Comparison of ENCODE assay signal across 16 mouse cellular contexts in genomic region chr1:161444858-161445257, GRCm38 (mm10). TPM values are rescaled to one million over a fixed set of nuclear protein-coding genes. Genes with fewer than 3 reads are reported as not detected.
A peak's percentile ranks its signal among the peaks of the same experiment; 100 is the strongest.
DNase-seq lines count a peak whose midpoint lies in the region; ATAC-seq and TF ChIP-seq lines count a peak whose summit lies in the region.
"Had no signal": no experiment of that assay in that cellular context is flagged by ENCODE, and none has a peak within 500 bp of the region (broad histone marks: within the 10 kb centered on the region; RNA-seq: fewer than 3 reads in every experiment).

No protein-coding gene starts in this region.

- WGBS in embryonic facial prominence, embryonic 10.5 days = 72% methylated on average over 7 of the region's 7 CpGs
- 72% methylated on average over 7 of the region's 7 CpGs for WGBS in kidney, embryonic 14.5 days
- WGBS in heart, embryonic 12.5 days = 79% methylated on average over 7 of the region's 7 CpGs
- WGBS in cerebellum, adult 2 months = 69% methylated on average over 7 of the region's 7 CpGs

- H3K9ac ChIP-seq in ES-Bruce4 (ENCODE audit: low read depth, poor library complexity, severe bottlenecking) = no peak overlapping the region
- H3K9ac ChIP-seq in kidney, embryonic 14.5 days (ENCODE audit: low read depth, low read length) = no peak overlapping the region
- no peak overlapping the region for H3K9ac ChIP-seq in heart, embryonic 12.5 days
- H3K9ac ChIP-seq: hindbrain, embryonic 15.5 days had no signal

- H3K9me3 ChIP-seq in ES-Bruce4 (replicated peaks; ENCODE audit: control insufficient read depth, insufficient read depth, low read length, poor library complexity, severe bottlenecking) = no peaks in the 10 kb centered on the region
- H3K9me3 ChIP-seq in embryonic facial prominence, embryonic 10.5 days = no peaks in the 10 kb centered on the region
- no peaks in the 10 kb centered on the region for H3K9me3 ChIP-seq in kidney, embryonic 14.5 days (ENCODE audit: control insufficient read depth, low read length)
- H3K9me3 ChIP-seq in heart, embryonic 12.5 days (replicated peaks) = no peaks in the 10 kb centered on the region
- H3K9me3 ChIP-seq: forebrain, embryonic 10.5 days; hindbrain, embryonic 15.5 days had no signal

- peaks cover 8% of the 10 kb centered on the region for H3K4me1 ChIP-seq in ES-Bruce4 (ENCODE audit: control insufficient read depth, insufficient read depth, low read length)
- H3K4me1 ChIP-seq in embryonic facial prominence, embryonic 10.5 days = peaks cover 12% of the 10 kb centered on the region
- H3K4me1 ChIP-seq in kidney, embryonic 14.5 days (ENCODE audit: control insufficient read depth, insufficient read depth, low read length) = no peaks in the 10 kb centered on the region
- no peaks in the 10 kb centered on the region for H3K4me1 ChIP-seq in heart, embryonic 12.5 days (replicated peaks)
- H3K4me1 ChIP-seq in cerebellum, adult 2 months (ENCODE audit: control insufficient read depth, insufficient read depth, low read length) = no peaks in the 10 kb centered on the region
- H3K4me1 ChIP-seq: hindbrain, embryonic 15.5 days had no signal

- no peaks in the 10 kb centered on the region for H3K36me3 ChIP-seq in ES-Bruce4 (ENCODE audit: control insufficient read depth, insufficient read depth, low read length, poor library complexity, severe bottlenecking)
- H3K36me3 ChIP-seq in embryonic facial prominence, embryonic 10.5 days (replicated peaks) = no peaks in the 10 kb centered on the region
- H3K36me3 ChIP-seq in kidney, embryonic 14.5 days (ENCODE audit: control insufficient read depth, insufficient read depth, low read length) = no peaks in the 10 kb centered on the region
- H3K36me3 ChIP-seq in heart, embryonic 12.5 days = no peaks in the 10 kb centered on the region
- H3K36me3 ChIP-seq: forebrain, embryonic 10.5 days; hindbrain, embryonic 15.5 days had no signal

- no peaks in the 10 kb centered on the region for H3K27me3 ChIP-seq in ES-Bruce4 (ENCODE audit: control insufficient read depth, insufficient read depth, low read length, poor library complexity, severe bottlenecking)
- no peaks in the 10 kb centered on the region for H3K27me3 ChIP-seq in embryonic facial prominence, embryonic 10.5 days (replicated peaks; ENCODE audit: low read depth, poor library complexity, severe bottlenecking)
- H3K27me3 ChIP-seq in kidney, embryonic 14.5 days (ENCODE audit: control insufficient read depth, insufficient read depth, low read length) = no peaks in the 10 kb centered on the region
- no peaks in the 10 kb centered on the region for H3K27me3 ChIP-seq in heart, embryonic 12.5 days (replicated peaks)
- H3K27me3 ChIP-seq in cerebellum, adult 2 months (ENCODE audit: control insufficient read depth, insufficient read depth, low read length) = no peaks in the 10 kb centered on the region
- H3K27me3 ChIP-seq: CH12.LX; hindbrain, embryonic 15.5 days had no signal

- no peak overlapping the region for H3K4me3 ChIP-seq in ES-Bruce4 (ENCODE audit: low read depth, low read length)
- no peak overlapping the region for H3K4me3 ChIP-seq in embryonic facial prominence, embryonic 10.5 days
- no peak overlapping the region for H3K4me3 ChIP-seq in kidney, embryonic 14.5 days (ENCODE audit: low read length)
- no peak overlapping the region for H3K4me3 ChIP-seq in heart, embryonic 12.5 days
- no peak overlapping the region for H3K4me3 ChIP-seq in cerebellum, adult 2 months (replicated peaks; ENCODE audit: insufficient read depth, low read depth, low read length)
- H3K4me3 ChIP-seq: forebrain, embryonic 10.5 days; hindbrain, embryonic 15.5 days had no signal

- no peak for TF ChIP-seq POLR2A in ES-Bruce4 (IDR thresholded peaks at IDR 0.05; ENCODE audit: insufficient read depth, low read length)
- TF ChIP-seq POLR2A in cerebellum, adult 2 months (IDR thresholded peaks at IDR 0.05; ENCODE audit: borderline replicate concordance, insufficient read depth, low read length) = no peak

- H3K4me2 ChIP-seq in kidney, embryonic 14.5 days (replicated peaks; ENCODE audit: low read depth, low read length) = no peak overlapping the region
- no peak overlapping the region for H3K4me2 ChIP-seq in heart, embryonic 12.5 days
- H3K4me2 ChIP-seq: hindbrain, embryonic 15.5 days had no signal

- TF ChIP-seq CTCF in ES-Bruce4 (IDR thresholded peaks at IDR 0.05; ENCODE audit: low read depth, low read length) = no peak
- no peak for TF ChIP-seq CTCF in cerebellum, adult 2 months (IDR thresholded peaks at IDR 0.05; ENCODE audit: borderline replicate concordance, insufficient read depth, low read depth, low read length)

- peak; percentile 54 for DNase-seq in embryonic facial prominence, embryonic 10.5 days (ENCODE audit: low spot score)
- peak; percentile 22 for DNase-seq in lung, postnatal 10 days
- no peak for DNase-seq in adrenal gland, postnatal 10 days
- no peak for DNase-seq in heart, postnatal 10 days
- DNase-seq in cerebellum, adult 2 months = no peak

- peak overlapping the region; percentile 58; the same call in 1 of the 2 replicates for H3K27ac ChIP-seq in ES-Bruce4 (ENCODE audit: insufficient read depth, low read length)
- H3K27ac ChIP-seq in embryonic facial prominence, embryonic 10.5 days (replicated peaks) = no peak overlapping the region
- H3K27ac ChIP-seq in kidney, embryonic 14.5 days (ENCODE audit: low read depth, low read length) = peak overlapping the region; percentile 44
- no peak overlapping the region for H3K27ac ChIP-seq in heart, embryonic 12.5 days (ENCODE audit: poor library complexity, severe bottlenecking)
- no peak overlapping the region for H3K27ac ChIP-seq in cerebellum, adult 2 months (ENCODE audit: insufficient read depth, low read length)
- H3K27ac ChIP-seq: forebrain, embryonic 10.5 days; hindbrain, embryonic 15.5 days had no signal

- ATAC-seq in kidney, embryonic 14.5 days (ENCODE audit: low FRiP score, low TSS enrichment) = peak; percentile 79
- ATAC-seq in heart, embryonic 12.5 days (ENCODE audit: insufficient number of reproducible peaks, low FRiP score) = no peak
- ATAC-seq: activated CD4-positive, CD25-positive, alpha-beta regulatory T cell, adult 4 months had no signal

- intact Hi-C loops in heart, postnatal 10 days (cut with DNase I) = no loop called here

- 0 out of 2 replicates have a peak, but pooled peaks have one; percentile 13 for TF ChIP-seq EP300 in ES-Bruce4 (IDR thresholded peaks at IDR 0.05; ENCODE audit: insufficient read depth, low read depth, low read length)

RNA-seq across cellular contexts. Expression of gene Tnfsf18, which starts 49.6 kb away (rescaled TPM):
- not detected in 2 replicates for polyA plus RNA-seq in ES-Bruce4 (2011; ENCODE audit: insufficient read depth, insufficient read length, low read depth, missing spikeins)
- not detected in 2 replicates for polyA plus RNA-seq in embryonic facial prominence, embryonic 10.5 days (2016; fragmentation: Nextera tagmentation; extraction: Ambion mirVana)
- polyA plus RNA-seq in kidney, embryonic 14.5 days (2014; fragmentation: Nextera tagmentation; extraction: Ambion mirVana) = not detected in 2 replicates
- not detected for total RNA-seq in adrenal gland, postnatal 10 days (2021)
- total RNA-seq in heart, postnatal 10 days (2021) = not detected
- 0.24 TPM in 1 of 2 replicates, not detected in the other for polyA plus RNA-seq in heart, embryonic 12.5 days (2016; fragmentation: Nextera tagmentation; extraction: Ambion mirVana)
- not detected in 2 replicates for polyA plus RNA-seq in cerebellum, adult 2 months (2012; rRNA removed)
- total RNA-seq: gastrocnemius, postnatal 4 days; left cerebral cortex, postnatal 14 days; megakaryocyte-erythroid progenitor cell, adult 5-6 weeks; neutrophil, adult 5-6 weeks had no signal
- polyA plus RNA-seq: activated CD4-positive, CD25-positive, alpha-beta regulatory T cell, adult 4 months; forebrain, embryonic 10.5 days had no signal

RNA-seq across cellular contexts. Expression of gene Tnfsf4, which starts 49.6 kb away (rescaled TPM):
- not detected in 2 replicates for polyA plus RNA-seq in ES-Bruce4 (2011; ENCODE audit: insufficient read depth, insufficient read length, low read depth, missing spikeins)
- polyA plus RNA-seq in embryonic facial prominence, embryonic 10.5 days (2016; fragmentation: Nextera tagmentation; extraction: Ambion mirVana) = not detected in 2 replicates
- polyA plus RNA-seq in kidney, embryonic 14.5 days (2014; fragmentation: Nextera tagmentation; extraction: Ambion mirVana) = 0.26 TPM in 1 of 2 replicates, not detected in the other
- total RNA-seq in adrenal gland, postnatal 10 days (2021) = not detected
- total RNA-seq in heart, postnatal 10 days (2021) = not detected
- polyA plus RNA-seq in heart, embryonic 12.5 days (2016; fragmentation: Nextera tagmentation; extraction: Ambion mirVana) = 0.10 TPM in 1 of 2 replicates, not detected in the other
- polyA plus RNA-seq in cerebellum, adult 2 months (2012; rRNA removed) = not detected in 2 replicates
- total RNA-seq: gastrocnemius, postnatal 4 days; left cerebral cortex, postnatal 14 days; neutrophil, adult 5-6 weeks had no signal
- polyA plus RNA-seq: forebrain, embryonic 10.5 days; hindbrain, embryonic 15.5 days had no signal

Comparison
In these comparisons a context has a peak if more than half of its experiments do, and no peak if none do; other contexts are left out.
1. H3K27ac ChIP-seq: peak in ES-Bruce4 (single experiment) and kidney, embryonic 14.5 days (single experiment); none in embryonic facial prominence, embryonic 10.5 days (single experiment), heart, embryonic 12.5 days (single experiment) and cerebellum, adult 2 months (single experiment).
2. DNase-seq: peak in embryonic facial prominence, embryonic 10.5 days (single experiment) and lung, postnatal 10 days (single experiment); none in adrenal gland, postnatal 10 days (single experiment), heart, postnatal 10 days (0 of 2) and cerebellum, adult 2 months (0 of 2).